Mouse (Mus musculus) testis, adult 2 months (tissue): Measurements from ENCODE around the gene Vwce. TPM values are rescaled to one million over a fixed set of nuclear protein-coding genes. Genes with fewer than 3 reads are reported as not detected.

ENCODE experiments used
- H3K27ac ChIP-seq: fragments of 200-500 bp; 2 replicates; pipeline ENCODE4 v1.5.1; 2012; ENCODE audit warnings: low read depth, low read length; ENCODE audit not compliant: control insufficient read depth, insufficient read depth
- H3K27me3 ChIP-seq: fragments of 200-500 bp; 2 replicates; pipeline ENCODE4 v1.6.1; 2012; ENCODE audit warnings: mild to moderate bottlenecking, low read length, moderate library complexity; ENCODE audit not compliant: control insufficient read depth, insufficient read depth
- H3K36me3 ChIP-seq: fragments of 200-500 bp; 2 replicates; pipeline ENCODE4 v1.6.1; 2012; ENCODE audit warnings: mild to moderate bottlenecking, low read length; ENCODE audit not compliant: control insufficient read depth, insufficient read depth
- H3K4me1 ChIP-seq: fragments of 200-500 bp; 2 replicates; pipeline ENCODE4 v1.6.1; 2012; ENCODE audit warnings: low read length; ENCODE audit not compliant: control insufficient read depth, insufficient read depth
- H3K4me3 ChIP-seq: fragments of 200-500 bp; 2 replicates; pipeline ENCODE4 v1.5.1; 2012; ENCODE audit warnings: low read depth, mild to moderate bottlenecking, low read length, moderate library complexity, mixed read lengths; ENCODE audit not compliant: control insufficient read depth
- CTCF ChIP-seq: fragments of 200-500 bp; IDR thresholded peaks from 2 replicates; pipeline ENCODE4 v1.5.1; 2012; ENCODE audit warnings: low read depth, mild to moderate bottlenecking, inconsistent platforms, low read length, moderate library complexity; ENCODE audit not compliant: control insufficient read depth, insufficient read depth, insufficient replicate concordance
- POLR2A ChIP-seq: fragments of 200-500 bp; IDR thresholded peaks from 2 replicates; pipeline ENCODE4 v1.6.1; 2012; ENCODE audit warnings: low read depth, mild to moderate bottlenecking, inconsistent platforms, low read length, moderate library complexity; ENCODE audit not compliant: control insufficient read depth
- polyA plus RNA-seq: library from polyadenylated mRNA; depleted of rRNA; stranded (reverse); fragments of >200 nt; gene quantifications from 2 replicates; pipeline ENCODE4 v1.2.3, GENCODE M21; 2012

The Vwce gene
- polyA plus RNA-seq, 1 experiment, result 1.3 TPM

DNA sequence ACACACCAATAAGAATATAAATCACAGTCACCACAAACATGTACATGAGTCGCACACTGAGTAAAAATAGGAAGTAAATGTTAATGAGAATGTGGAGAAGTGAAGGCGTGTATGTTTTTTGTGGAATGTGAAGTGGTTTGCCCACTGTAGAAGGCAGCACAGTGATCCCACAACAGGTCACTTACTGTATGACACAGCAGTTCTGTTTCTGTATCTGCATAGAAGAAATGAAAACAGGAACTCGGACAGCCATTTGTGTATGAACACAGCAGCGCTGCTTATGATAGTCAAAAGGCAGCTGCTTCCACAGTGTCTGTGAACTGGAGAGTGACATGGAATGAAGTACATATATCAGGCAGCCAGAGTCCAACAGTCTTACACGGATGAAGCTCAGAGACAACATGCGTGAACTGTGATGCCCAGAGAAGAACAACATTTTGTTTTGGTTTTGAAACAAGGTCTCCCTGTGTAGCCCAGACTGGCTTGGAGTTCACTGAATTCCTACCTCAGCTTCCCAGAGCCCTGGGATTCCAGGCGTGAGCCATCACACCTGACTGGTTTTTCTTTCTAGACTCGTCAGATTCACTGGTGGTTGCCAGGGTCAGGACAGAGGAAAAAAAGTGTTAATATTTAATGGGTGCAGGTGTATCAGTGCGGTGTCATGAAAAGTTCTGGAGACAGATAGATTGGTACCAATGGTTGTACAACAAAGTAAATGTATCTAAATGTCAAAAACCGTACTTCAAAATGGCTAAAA lies 60.1 kb downstream of the Vwce start:
- peaks cover 6% of the 10 kb centered on the region for H3K4me1 ChIP-seq
- no peaks in the 10 kb centered on the region; the same call in 1 of the 2 replicates for H3K36me3 ChIP-seq
- no peaks in the 10 kb centered on the region for H3K27me3 ChIP-seq
- H3K4me3 ChIP-seq, result no peak overlapping the region
- no peak for TF ChIP-seq CTCF
- no peak for TF ChIP-seq POLR2A
- no peak overlapping the region for H3K27ac ChIP-seq

DNA sequence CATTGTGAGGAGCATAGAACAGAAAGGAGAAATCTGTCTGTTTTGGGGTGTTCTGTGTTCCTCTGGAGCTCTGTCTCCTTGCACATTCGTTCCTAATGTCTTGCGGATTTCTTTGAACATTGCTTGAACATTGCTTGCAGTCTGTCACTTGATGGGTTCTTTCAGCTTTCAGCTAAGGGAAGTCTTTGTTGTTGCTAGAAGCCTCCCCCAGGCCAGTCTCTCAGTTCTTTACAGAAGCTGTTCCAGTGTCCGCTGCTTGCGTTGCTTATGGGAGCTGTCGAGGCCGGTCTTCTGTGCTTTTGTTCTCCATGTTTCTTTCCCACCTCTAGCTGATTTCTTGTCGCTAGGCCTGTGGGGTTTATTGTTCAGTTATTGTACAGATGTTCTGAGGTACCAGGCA lies 61.8 kb downstream of the Vwce start:
- no peaks in the 10 kb centered on the region for H3K4me1 ChIP-seq
- H3K27me3 ChIP-seq, result no peaks in the 10 kb centered on the region
- no peak overlapping the region for H3K27ac ChIP-seq
- no peaks in the 10 kb centered on the region; the same call in 1 of the 2 replicates for H3K36me3 ChIP-seq
- H3K4me3 ChIP-seq, result no peak overlapping the region
- TF ChIP-seq POLR2A (no peak), CTCF (no peak)

DNA sequence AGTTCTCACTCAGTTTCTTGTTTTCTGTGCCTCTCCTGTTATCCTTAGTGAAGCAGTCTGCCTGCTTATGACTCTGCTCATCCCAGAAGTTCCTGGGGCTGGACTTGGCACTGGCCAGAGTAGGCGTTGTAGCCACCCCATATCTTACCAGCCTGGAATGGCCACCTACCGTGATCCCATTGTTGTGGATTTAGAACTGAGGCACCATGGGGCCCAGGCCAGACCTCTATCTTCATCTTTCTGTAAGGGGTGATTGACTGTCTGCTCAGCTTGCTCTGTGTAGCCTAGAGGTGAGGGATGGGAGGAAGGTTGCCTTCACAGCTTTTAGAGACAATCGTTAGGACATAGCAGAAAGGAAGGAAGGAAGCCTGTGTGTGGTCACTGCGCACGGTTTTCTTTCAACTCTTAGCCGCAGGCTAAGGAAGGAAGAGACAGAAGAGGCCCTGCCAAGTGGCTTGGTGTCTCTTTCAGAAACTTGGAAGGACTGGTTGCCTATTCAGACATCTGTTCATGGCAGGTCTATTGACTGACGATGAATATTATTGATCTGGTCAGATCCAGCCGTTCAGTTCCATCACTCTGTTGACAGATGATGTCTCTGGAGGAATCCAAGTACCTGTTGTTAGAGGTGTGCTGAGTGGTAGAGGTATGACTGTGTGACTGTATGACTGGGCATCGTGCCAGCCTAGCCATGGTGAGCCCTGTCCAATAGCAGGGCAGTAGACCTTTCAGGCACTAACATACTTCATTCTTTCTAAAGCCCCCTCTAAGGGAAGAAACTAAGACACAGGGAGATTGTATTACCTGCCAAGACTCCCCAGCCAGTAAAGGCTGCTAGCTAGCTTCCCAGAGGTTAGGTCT lies 64.3 kb downstream of the Vwce start:
- Histone ChIP-seq H3K36me3 (no peaks in the 10 kb centered on the region; the same call in 1 of the 2 replicates), H3K4me1 (peaks cover 2% of the 10 kb centered on the region), H3K4me3 (no peak overlapping the region), H3K27me3 (no peaks in the 10 kb centered on the region), H3K27ac (no peak overlapping the region)
- TF ChIP-seq CTCF, result no peak
- TF ChIP-seq POLR2A, result no peak

DNA sequence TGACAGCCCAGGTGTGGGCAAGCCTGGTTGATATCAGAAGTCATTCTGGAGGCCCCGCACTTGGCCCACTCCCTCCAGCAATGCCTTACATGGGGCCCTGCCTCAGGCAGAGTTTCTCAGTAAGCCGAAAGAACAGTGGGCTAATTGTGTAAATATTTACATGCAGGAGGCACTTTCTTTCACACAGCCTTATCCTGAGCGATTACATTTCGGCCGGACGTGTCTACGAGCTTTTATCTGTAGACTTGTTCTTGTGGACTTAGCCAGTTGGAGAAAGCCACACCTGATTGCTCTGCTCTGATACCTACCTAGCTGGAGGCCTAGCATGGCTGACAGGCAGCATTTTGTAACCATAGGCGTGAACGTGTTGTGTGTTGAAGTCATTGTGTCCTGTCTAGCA lies 65.8 kb downstream of the Vwce start:
- Histone ChIP-seq H3K36me3 (no peaks in the 10 kb centered on the region; the same call in 1 of the 2 replicates), H3K4me1 (peaks cover 5% of the 10 kb centered on the region), H3K4me3 (no peak overlapping the region), H3K27me3 (no peaks in the 10 kb centered on the region), H3K27ac (no peak overlapping the region)
- TF ChIP-seq CTCF (no peak), POLR2A (no peak)

DNA sequence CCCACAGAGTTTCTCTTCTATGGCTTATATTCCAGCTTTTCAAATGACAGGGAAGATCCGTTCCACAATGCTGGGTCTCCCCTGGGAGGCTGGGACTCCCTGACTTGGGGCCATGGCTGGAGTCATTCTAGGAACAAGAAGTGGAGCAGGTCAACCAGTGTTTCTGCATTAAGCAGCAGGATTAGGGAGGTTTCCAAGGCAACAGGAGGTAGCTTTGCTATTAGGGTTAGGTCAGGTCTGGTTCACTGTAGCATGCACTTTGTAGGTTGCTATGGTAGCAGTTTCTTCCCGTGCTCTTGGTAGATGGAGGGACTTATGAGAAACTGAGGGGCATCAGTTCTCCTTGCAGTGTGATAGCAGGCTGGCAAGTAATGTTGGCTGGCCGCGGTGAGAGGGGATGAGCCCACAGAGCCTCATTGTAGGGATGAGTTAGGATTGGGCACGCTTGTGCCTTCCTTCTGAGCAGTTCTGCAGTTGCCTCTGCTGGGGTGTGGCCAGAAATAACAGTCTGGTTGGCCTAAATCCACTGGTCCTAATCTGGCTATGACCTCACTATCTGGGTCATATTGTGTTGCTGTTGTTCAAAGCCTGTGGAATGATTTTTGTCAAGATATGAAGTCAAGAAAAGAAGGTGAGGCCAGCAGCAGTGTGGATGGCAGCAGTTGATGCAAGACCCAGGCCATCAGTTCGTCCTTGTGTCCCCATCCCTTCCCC lies 67.2 kb downstream of the Vwce start:
- H3K36me3 ChIP-seq, result peaks cover 2% of the 10 kb centered on the region; the same call in 1 of the 2 replicates
- H3K27me3 ChIP-seq, result no peaks in the 10 kb centered on the region
- no peak overlapping the region for H3K27ac ChIP-seq
- no peak for TF ChIP-seq POLR2A
- no peak for TF ChIP-seq CTCF
- H3K4me1 ChIP-seq, result peaks cover 5% of the 10 kb centered on the region
- H3K4me3 ChIP-seq, result no peak overlapping the region

DNA sequence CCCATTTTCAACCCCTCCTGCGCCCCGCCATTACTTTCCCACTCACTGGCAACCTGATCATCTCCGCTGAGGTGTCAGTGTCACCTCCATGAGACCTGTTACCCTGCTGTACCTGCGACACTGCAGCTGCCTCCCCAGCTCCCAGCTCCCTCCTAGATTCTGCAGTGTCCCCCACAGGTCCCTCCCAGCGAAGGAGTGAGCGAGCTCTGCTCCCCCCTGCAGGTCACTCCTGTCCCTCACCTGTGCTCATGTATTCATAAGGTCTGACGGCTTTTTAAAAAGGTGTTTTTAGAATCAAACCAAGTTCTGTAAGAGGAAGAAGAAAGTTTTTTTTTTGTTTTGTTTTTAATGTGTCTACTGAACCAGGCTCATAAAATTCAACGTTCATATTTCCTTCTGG lies 68.1 kb downstream of the Vwce start:
- Histone ChIP-seq H3K4me1 (peaks cover 5% of the 10 kb centered on the region), H3K27ac (no peak overlapping the region), H3K4me3 (no peak overlapping the region), H3K36me3 (peaks cover 2% of the 10 kb centered on the region; the same call in 1 of the 2 replicates), H3K27me3 (no peaks in the 10 kb centered on the region)
- TF ChIP-seq CTCF (no peak), POLR2A (no peak)
